Mouse (Mus musculus) midbrain, postnatal 0 days (tissue): ENCODE measurements at regions not wholly inside any gene's neighbourhood (a gene's known extent, or its start where the extent isn't known, plus 50 kb on each side); places are given as distances from the start of the nearest gene placed in this dataset.
A peak's percentile ranks its signal among the peaks of the same experiment; 100 is the strongest.

ENCODE experiments used
- ATAC-seq: fragments of 200-750 bp; cut with Nextera tagmentation; 2 replicates; pipeline ENCODE4 v1.8.0; 2017; ENCODE audit warnings: moderate number of reproducible peaks, mild to moderate bottlenecking, moderate TSS enrichment, moderate library complexity; ENCODE audit not compliant: low FRiP score
- DNase-seq: peaks from one replicate; pipeline ENCODE4 v3.0.0-alpha.2; 2015; ENCODE audit warnings: low spot score
- H3K27ac ChIP-seq: fragments of 300-500 bp; sonication (generic); 2 replicates; pipeline ENCODE4 v1.5.1; 2014; ENCODE audit warnings: low read depth, mild to moderate bottlenecking, low read length, mixed read lengths
- H3K27me3 ChIP-seq: fragments of 300-500 bp; sonication (generic); 2 replicates; pipeline ENCODE4 v1.6.1; 2014; ENCODE audit warnings: low read length, control low read depth, mixed read lengths; ENCODE audit not compliant: insufficient read depth
- H3K36me3 ChIP-seq: fragments of 300-500 bp; sonication (generic); 2 replicates; pipeline ENCODE4 v1.6.1; 2014; ENCODE audit warnings: low read length, control low read depth, mixed read lengths; ENCODE audit not compliant: insufficient read depth
- H3K4me1 ChIP-seq: fragments of 300-500 bp; sonication (generic); 2 replicates; pipeline ENCODE4 v1.6.1; 2014; ENCODE audit warnings: mild to moderate bottlenecking, control low read depth, antibody characterized with exemption, low read length, mixed read lengths; ENCODE audit not compliant: insufficient read depth
- H3K4me2 ChIP-seq: fragments of 300-500 bp; sonication (generic); 2 replicates; pipeline ENCODE4 v1.6.1; 2014; ENCODE audit warnings: low read depth, mild to moderate bottlenecking, low read length, mixed read lengths; ENCODE audit not compliant: poor library complexity, severe bottlenecking
- H3K4me3 ChIP-seq: fragments of 300-500 bp; sonication (generic); 2 replicates; pipeline ENCODE4 v1.5.1; 2014; ENCODE audit warnings: low read depth, mild to moderate bottlenecking, low read length, moderate library complexity
- H3K9ac ChIP-seq: fragments of 300-500 bp; sonication (generic); replicated peaks from 2 replicates; pipeline ENCODE4 v1.6.1; 2014; ENCODE audit warnings: mild to moderate bottlenecking, low read length, moderate library complexity, mixed read lengths; ENCODE audit not compliant: poor library complexity, severe bottlenecking
- H3K9me3 ChIP-seq: fragments of 300-500 bp; sonication (generic); 2 replicates; pipeline ENCODE4 v1.6.1; 2016; ENCODE audit warnings: low read length, control low read depth
- CTCF ChIP-seq: IDR thresholded peaks from 2 replicates; pipeline ENCODE4 v1.5.1; 2016; ENCODE audit warnings: antibody characterized with exemption, mild to moderate bottlenecking
- WGBS: fragments of 180-500 bp; shearing (Covaris S2); extraction: QIAGEN DNeasy Blood & Tissue Kit; methylation state at CpG from one replicate; pipeline ENCODE4 v1.1.7; 2014; 5-methylcytosine and 5-hydroxymethylcytosine counted together

DNA sequence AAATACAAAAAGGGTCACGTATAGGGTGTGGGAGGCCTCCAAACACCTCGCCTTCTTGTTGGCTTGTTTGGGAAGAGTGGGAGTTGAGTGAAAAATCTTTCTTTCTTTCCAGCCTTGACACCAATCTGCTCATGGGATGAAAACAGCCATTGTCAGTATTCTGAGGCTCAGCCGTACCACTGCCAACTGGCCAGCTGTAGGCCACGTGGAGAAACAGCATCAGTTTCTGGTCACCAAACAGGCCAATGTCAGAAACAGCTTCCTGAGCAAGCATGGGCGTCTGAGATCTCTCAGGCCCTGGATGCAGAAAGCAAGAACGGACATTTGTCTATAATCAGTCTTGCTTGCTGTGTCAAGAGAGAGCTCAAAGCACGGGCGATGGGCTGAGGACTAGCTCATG lies 173.2 kb downstream of the Bcl2l11 start:
- 95% methylated on average over 8 of the region's 8 CpGs for WGBS
- no peaks in the 10 kb centered on the region for H3K9me3 ChIP-seq
- no peak overlapping the region for H3K27ac ChIP-seq
- H3K4me2 ChIP-seq = no peak overlapping the region
- H3K27me3 ChIP-seq = no peaks in the 10 kb centered on the region
- no peak for ATAC-seq
- no peak overlapping the region for H3K9ac ChIP-seq
- no peaks in the 10 kb centered on the region for H3K36me3 ChIP-seq
- TF ChIP-seq CTCF = no peak
- no peaks in the 10 kb centered on the region for H3K4me1 ChIP-seq
- DNase-seq = no peak
- no peak overlapping the region for H3K4me3 ChIP-seq

DNA sequence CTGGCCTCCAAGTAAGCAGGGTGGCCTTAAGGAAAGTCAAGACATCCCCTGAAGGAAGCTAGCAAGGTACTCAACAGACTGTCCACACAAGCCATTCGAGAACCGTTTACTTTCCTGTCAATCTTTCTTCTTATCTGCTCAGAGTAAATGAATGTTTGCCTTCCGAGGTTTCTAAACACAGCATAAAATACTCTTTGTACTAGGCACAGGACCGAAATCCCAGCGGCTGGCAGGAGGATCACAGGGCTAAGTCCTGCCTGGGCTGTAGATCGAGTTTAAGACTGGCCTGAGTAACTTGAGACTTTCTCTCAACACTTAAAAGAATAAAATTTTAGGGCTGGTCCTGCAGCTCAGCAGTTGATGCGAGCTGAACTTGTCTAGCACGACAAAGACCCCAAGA lies 175.9 kb downstream of the Bcl2l11 start:
- no peaks in the 10 kb centered on the region for H3K4me1 ChIP-seq
- ATAC-seq (no peak), DNase-seq (no peak)
- H3K27ac ChIP-seq = no peak overlapping the region
- H3K9me3 ChIP-seq = no peaks in the 10 kb centered on the region
- TF ChIP-seq CTCF = no peak
- H3K9ac ChIP-seq = no peak overlapping the region
- H3K27me3 ChIP-seq = no peaks in the 10 kb centered on the region
- no peak overlapping the region for H3K4me2 ChIP-seq
- 50% methylated on average over 8 of the region's 8 CpGs for WGBS
- no peak overlapping the region for H3K4me3 ChIP-seq
- no peaks in the 10 kb centered on the region for H3K36me3 ChIP-seq

DNA sequence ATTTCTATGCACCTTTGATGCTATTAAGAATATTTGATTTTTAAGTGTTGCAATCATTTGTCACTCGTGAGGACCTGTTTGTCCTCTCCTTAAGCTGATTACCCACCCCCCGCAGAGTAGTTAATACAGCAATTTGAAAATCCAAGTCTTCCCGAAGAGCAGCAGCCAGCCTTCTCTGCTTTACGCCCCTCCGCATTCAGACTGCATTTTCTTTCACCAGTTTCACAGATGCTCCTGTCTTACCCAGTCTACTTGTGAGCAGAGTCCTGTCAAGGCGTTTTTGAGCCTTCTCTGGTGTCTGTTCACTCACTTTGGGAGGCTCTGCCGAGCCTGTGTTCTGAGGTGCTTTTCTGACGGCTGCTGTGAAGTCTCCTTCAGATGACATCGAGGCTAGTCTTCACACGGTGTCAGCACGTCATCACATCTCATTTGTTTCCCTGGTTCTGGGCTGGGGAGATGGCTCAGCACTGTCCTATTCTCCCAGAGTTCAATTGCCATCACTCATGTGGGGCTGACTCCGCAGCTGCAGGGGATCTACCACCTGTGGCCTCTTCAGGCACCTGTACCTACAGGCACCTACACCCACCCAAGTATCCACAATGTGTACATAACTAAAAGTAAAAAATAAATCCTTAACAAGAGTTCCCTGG lies 178.3 kb downstream of the Bcl2l11 start:
- ATAC-seq (no peak), DNase-seq (peak; percentile 40)
- Histone ChIP-seq H3K27ac (no peak overlapping the region), H3K9me3 (no peaks in the 10 kb centered on the region), H3K36me3 (no peaks in the 10 kb centered on the region), H3K4me2 (peak overlapping the region; percentile 24), H3K9ac (no peak overlapping the region), H3K4me1 (no peaks in the 10 kb centered on the region), H3K27me3 (no peaks in the 10 kb centered on the region), H3K4me3 (no peak overlapping the region)
- 8% methylated on average over 12 of the region's 12 CpGs for WGBS
- no peak for TF ChIP-seq CTCF

DNA sequence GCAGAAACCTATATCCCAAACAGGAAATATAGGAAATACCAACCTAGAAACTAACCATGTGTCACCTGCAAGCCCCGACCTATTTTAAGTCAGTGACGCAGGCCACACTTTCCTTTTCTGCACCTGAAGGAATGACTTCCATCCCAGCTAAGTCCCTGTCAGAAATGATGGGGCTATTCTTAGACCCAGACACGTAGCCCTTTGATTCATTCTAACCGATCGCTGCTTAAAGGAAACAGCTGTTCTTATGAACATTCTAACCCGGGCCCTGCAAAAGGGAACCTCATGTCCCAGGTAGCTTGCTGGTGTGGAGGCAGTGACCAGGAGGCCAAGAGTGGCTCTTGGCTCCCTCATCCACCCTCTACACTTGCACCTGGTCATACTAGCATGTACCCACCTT lies 180.9 kb downstream of the Bcl2l11 start:
- H3K27me3 ChIP-seq = no peaks in the 10 kb centered on the region
- TF ChIP-seq CTCF = no peak
- WGBS = 77% methylated on average over 6 of the region's 6 CpGs
- ATAC-seq (no peak), DNase-seq (no peak)
- H3K4me1 ChIP-seq = no peaks in the 10 kb centered on the region
- no peak overlapping the region for H3K9ac ChIP-seq
- H3K36me3 ChIP-seq = no peaks in the 10 kb centered on the region
- no peak overlapping the region for H3K27ac ChIP-seq
- no peaks in the 10 kb centered on the region for H3K9me3 ChIP-seq
- H3K4me2 ChIP-seq = no peak overlapping the region
- H3K4me3 ChIP-seq = no peak overlapping the region

DNA sequence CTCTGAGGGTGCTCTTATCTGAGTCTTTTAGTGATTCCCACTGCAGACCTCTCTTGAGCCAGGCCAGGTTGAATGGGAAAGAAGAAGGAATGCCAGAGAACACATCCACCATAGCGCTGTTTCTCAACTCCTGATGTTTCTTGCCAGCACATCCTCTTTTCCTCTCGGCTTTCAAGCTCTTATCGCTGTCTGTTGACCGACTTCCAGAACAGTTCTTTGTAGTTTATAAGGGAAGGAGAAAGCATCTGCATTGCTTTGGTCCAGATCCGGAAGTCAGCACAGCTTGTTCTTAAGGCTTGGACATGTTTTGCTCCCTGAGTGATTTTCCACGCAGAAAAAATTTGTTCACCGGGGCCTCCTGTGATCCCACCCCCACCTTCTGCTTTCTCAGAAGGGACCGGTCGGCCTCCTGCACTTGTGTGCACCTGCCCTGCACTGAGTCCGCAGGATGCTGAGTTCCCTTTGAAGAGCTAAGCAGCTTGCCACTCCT lies 183.7 kb downstream of the Bcl2l11 start:
- no peak for ATAC-seq
- no peak overlapping the region for H3K4me3 ChIP-seq
- H3K4me2 ChIP-seq = no peak overlapping the region

DNA sequence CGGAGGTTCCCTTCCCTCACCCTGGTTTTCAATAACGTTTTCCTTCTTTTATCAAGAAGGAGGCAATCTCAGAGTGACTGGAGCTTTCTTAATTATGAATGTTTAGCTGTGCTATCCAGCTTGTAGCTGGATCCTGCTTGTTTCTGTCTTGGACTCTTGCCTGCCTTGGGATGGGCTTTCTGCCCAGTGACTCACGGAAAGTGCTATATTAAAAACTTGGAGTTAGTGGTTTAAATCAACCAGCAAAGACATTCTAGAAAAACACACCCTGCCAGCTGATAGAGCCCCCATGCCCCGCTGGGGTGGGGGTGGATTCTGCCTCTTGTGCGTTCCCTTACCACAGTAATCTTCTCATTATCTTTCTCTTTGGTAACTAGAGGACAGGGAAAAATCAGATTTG lies 184.2 kb downstream of the Bcl2l11 start:
- no peaks in the 10 kb centered on the region; the same call in 1 of the 2 replicates for H3K4me1 ChIP-seq
- no peak overlapping the region for H3K9ac ChIP-seq
- no peaks in the 10 kb centered on the region for H3K9me3 ChIP-seq
- no peak for TF ChIP-seq CTCF
- WGBS = 29% methylated on average over 5 of the region's 5 CpGs
- H3K4me2 ChIP-seq = no peak overlapping the region
- ATAC-seq (no peak), DNase-seq (peak; percentile 46)
- H3K27me3 ChIP-seq = no peaks in the 10 kb centered on the region
- no peak overlapping the region for H3K27ac ChIP-seq
- H3K4me3 ChIP-seq = no peak overlapping the region
- no peaks in the 10 kb centered on the region for H3K36me3 ChIP-seq

More for the DNA sequence above, 183.7 kb downstream of the Bcl2l11 start:
- WGBS = 28% methylated on average over 10 of the region's 10 CpGs
- DNase-seq = no peak
- no peak overlapping the region for H3K9ac ChIP-seq
- TF ChIP-seq CTCF = no peak
- no peaks in the 10 kb centered on the region for H3K36me3 ChIP-seq
- H3K4me1 ChIP-seq = no peaks in the 10 kb centered on the region; the same call in 1 of the 2 replicates
- H3K9me3 ChIP-seq = no peaks in the 10 kb centered on the region
- no peak overlapping the region for H3K27ac ChIP-seq
- no peaks in the 10 kb centered on the region for H3K27me3 ChIP-seq
